Mouse (Mus musculus): ENCODE data around the gene Mzf1.

Gene Mzf1

DNA sequence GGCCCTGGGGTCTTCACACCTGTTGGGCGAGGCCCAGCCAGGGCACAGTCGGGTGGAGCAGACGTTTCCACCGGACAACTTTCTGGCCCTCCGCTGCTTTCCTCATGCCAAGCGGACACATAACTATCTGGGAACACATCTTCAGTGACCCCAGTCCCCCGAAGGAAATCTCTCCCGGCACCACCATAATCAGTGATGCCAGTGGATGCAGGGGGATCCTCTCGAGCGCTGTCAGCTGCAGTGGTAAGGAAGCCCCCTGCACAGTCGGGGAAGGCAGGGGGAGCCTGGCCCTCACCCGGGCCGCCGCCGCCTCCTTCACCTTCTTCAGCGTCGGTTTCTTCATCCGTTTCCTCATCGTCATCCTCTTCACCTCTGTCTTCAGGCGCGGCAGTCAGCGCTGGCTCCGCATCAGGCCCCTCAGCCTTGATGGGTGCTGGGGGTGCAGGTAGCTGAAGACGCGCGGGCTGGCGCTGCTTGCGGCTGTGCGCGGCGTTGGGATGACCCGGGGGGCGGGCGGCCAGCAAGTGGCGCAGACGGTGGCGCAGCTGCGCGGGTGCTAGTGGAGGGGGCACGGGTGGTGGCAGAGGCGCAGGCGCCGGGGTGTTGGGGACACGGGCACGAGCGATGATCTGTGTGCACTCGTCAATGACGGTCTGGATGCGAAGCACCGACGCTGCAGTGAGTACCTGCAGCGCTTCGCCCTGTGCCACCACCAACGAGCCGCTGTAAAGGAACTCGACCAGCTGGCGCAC, 47.0 kb downstream of the Mzf1 start:
- peak in 1 of 2 experiments; percentile 35 for DNase-seq (ENCODE audit: inconsistent age in 2 of 2, low spot score in 1 of 2)

DNA sequence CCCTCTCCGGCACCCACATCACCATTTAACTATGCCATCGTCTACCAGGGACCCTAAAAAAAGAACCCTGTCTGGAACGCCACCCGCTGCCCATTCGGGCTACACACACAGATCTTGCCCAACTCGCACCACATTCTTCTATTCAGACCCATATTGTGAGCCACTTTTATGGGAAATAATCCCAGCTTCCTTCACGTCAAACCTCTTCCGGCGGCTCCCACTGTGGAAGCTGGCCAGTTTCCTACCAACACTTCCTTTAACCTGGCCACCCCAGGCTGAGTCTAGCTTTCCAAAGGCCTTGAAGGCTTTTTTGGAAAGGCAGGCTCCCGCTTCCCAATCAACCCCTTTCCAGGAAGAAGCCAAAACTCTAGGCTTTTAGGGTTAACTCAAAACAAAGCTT, 48.0 kb downstream of the Mzf1 start:
- no peak for DNase-seq (ENCODE audit: inconsistent age in 2 of 2, low spot score in 1 of 2)

DNA sequence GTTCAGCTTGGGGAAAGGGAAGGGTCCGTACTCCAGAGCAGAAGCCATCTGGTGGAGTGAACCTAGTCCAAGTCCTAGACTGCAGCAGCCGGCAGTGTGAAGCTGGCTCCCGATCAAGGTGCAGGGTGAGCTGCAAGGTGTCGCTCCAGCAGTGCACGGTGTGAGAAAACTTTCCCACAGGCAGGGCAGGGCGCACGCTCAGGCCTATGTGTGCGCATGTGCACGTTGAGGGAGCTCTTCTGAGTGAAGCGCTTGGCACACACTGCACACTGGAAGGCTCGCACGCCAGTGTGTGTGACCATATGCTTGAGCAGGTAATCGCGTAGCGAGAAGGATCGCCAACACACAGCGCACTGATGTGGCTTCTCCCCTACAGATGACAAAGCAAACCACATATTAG, 48.6 kb downstream of the Mzf1 start:
- no peak for DNase-seq (ENCODE audit: inconsistent age in 2 of 2, low spot score in 1 of 2)

DNA sequence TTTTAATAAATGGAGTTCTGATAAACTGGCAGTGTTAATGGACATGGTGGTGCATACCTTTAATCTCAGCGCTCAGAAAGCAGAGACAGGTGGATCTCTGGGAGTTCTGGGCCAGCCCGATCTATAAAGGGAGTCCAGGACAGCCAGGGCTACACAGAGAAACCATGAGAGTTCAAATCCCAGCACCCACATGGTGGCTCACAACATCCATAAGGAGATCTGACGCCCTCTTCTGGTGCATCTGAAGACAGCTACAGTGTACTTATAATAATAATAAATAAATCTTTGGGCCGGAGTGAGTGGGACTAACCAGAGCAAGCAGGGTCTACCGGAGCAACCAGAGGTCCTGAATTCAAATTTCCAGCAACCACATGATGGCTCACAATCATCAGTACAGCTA, 51.2 kb downstream of the Mzf1 start:
- DNase-seq (ENCODE audit: inconsistent age in 2 of 2, low spot score in 1 of 2), result no peak

DNA sequence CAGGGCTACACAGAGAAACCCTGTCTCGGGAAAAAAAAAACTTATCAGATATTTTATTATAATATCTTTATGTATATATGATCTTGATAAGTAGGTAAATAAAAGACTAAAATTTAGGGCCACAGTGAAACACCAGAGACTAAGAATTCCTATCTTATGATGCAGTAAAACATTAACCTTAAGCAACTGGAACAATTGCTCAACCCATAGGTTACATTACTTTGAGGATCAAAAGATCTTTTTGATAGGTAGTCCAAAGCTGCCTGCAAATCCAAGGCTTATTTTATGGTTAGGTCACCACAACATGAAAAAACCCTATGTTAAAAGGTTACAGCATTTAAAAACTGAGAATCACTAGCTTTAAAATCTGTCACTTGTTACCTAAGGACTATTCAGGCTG, 53.0 kb downstream of the Mzf1 start:
- no peak for DNase-seq (ENCODE audit: inconsistent age in 2 of 2, low spot score in 1 of 2)

DNA sequence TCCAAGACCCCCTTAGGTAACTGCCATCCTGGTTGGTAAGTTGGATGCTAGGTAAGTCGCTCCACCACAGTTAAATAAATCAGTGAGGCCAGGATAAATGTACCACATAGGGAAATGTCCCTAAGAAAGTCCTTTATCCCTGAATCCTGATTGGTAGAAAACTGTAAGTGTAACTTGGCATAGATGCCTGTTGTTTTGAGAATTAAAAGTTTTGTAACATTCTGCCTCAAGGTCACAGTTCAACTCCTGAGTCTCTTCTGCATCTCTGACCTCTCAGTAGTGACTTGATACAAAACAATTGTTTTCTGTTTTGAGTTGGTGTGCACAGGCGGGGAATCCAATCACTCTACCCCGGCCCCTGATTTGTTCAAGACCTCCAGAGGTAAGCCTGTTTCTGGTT, 55.7 kb downstream of the Mzf1 start, which contains the start of gene Trim28:
Trim28 (plus strand) TSS at position 264 of the 400 bp plus-strand sequence.
- peak in 1 of 2 experiments; percentile 60 for DNase-seq (ENCODE audit: inconsistent age in 2 of 2, low spot score in 1 of 2)

DNA sequence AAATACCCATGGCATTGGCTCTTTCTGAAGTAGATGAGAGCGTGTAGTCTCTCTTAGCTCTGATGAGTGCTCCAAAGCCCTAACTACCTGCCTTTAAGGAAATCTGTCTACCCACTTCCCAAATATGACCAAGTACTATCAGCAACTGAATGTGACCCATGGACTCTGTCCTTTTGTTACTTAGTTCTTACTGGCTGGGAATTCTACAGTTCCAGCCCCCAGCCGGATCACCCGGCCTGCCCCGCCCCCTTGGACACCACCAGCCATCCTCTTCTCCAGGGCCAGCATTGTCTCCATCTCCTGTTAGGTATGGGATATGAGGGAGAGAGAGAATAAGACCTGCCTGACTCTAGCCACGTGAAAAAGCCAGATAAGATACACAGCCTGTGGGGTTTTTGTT, 56.5 kb downstream of the Mzf1 start, which contains the start of gene Slc27a5:
Slc27a5 (minus strand) TSS at position 140 of the 400 bp plus-strand sequence.
- DNase-seq (ENCODE audit: inconsistent age in 2 of 2, low spot score in 1 of 2), result no peak

DNA sequence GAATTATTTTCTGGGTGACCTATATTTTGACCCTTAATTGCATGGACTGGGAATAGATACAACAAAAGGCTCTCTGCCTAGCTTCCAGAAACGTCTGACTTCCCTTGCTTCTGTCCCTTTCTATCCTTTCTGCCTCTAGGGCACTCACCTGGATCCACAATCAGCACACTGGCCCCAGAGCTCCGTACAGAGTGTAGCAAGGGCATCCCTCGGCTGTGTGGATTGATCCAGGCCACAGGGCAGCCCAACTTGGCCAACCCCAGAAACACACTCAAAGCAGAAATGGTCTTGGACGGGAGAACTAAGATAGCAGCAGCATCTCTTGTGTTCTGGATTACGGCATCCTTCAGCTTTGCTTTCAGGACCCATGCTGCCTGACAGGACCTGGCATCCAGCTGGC, 57.3 kb downstream of the Mzf1 start:
- no peak for DNase-seq (ENCODE audit: inconsistent age in 2 of 2, low spot score in 1 of 2)

DNA sequence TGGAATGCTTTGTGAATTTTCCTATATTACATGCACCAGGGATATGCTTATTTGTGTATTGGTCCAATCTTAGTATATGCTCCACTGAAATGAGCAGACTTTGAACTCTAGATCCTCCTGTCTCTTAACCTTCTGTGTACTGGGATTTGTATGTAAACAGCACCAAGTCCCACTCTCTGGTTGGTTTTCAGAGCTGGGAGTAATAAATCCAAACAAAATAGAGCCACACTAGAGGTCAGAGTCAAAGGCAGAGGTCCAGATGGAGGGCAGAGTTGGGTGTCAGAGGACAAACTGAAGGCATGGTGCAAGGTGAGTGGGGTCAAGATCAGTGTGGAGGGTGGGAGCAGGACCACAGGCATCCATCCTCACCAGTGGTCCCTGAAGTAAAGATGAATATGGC, 58.7 kb downstream of the Mzf1 start:
- DNase-seq (ENCODE audit: inconsistent age in 2 of 2, low spot score in 1 of 2), result no peak

DNA sequence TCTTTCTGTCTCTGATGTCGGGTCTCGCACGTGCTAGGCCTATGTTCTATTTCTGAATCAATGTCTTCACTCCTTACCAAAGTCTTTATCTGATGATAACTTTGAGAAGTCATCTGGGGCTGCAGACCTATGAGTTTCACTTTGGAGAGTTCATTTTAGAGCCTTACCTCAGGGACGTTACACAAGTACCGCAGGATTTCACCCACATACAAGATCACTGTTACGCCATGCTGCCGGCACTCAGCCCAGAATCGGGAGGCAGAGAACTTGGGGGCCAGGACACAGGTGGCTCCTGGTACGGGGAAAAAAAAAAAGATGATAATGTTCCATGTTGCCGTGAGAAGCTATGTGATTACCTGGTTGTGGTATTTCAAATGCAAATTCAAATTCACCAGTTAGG, 61.4 kb downstream of the Mzf1 start:
- no peak for DNase-seq (ENCODE audit: inconsistent age in 2 of 2, low spot score in 1 of 2)

Measured in adrenal gland, adult (tissue).